Mouse (Mus musculus): ENCODE results near the gene Pet2. TPM values are rescaled to one million over a fixed set of nuclear protein-coding genes. Genes with fewer than 3 reads are reported as not detected.

Gene Pet2
- not detected for total RNA-seq (2021)
- long read RNA-seq, experiment 1: 0 reads
- long read RNA-seq, experiment 2: 0 reads

DNA sequence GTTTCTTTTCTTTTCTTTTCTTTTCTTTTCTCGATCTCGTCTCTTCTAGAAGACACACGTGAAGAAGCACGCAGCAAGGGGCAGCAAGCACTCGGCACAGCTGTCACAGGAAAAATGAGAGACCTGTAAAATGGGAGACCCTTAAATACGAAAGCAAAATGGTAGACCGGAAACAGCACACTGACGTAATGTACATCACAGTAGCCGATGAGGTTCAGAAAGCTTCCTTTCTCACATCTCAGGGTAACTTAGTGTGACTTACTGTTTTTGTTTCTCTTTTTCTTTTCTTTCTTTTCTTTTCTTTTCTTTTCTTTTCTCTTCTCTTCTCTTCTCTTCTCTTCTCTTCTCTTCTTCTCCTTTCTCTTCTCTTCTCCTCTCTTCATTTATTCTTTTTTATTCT is at the start of gene Pet2:
Gene Pet2, minus strand, starts transcription at position 101 of the 400 bp plus-strand sequence.
- no peak for DNase-seq (ENCODE audit: low spot score in 2 of 2)

Measured in left cerebral cortex, adult 18-20 months (tissue).